Mouse (Mus musculus) MEL (cell line): Measurements from ENCODE around the gene Bhmt2. TPM values are rescaled to one million over a fixed set of nuclear protein-coding genes. Genes with fewer than 3 reads are reported as not detected.

ENCODE experiments used
- DNase-seq: peaks from one replicate; pipeline ENCODE4 v3.0.0; 2011; ENCODE audit warnings: low read depth, low spot score
- H3K27ac ChIP-seq: 2 replicates; pipeline ENCODE4 v1.5.1; 2012; ENCODE audit warnings: low read depth, mild to moderate bottlenecking, control low read depth, low read length, moderate library complexity; ENCODE audit not compliant: control insufficient read depth
- H3K27me3 ChIP-seq, 2 experiments: fragments of 150-350 bp in 1 of 2; sonication (generic) in 1 of 2; 2 replicates each; pipeline ENCODE4 v1.6.1; 2012; ENCODE audit warnings: low read length in 2 of 2, mild to moderate bottlenecking in 2 of 2, improper control_type of control experiment in 1 of 2, moderate library complexity in 1 of 2; ENCODE audit not compliant: insufficient read depth in 2 of 2, control insufficient read depth in 1 of 2
- H3K36me3 ChIP-seq, 2 experiments: 2 replicates each; pipeline ENCODE4 v1.6.1; 2012 to 2014; ENCODE audit warnings: low read length in 2 of 2, improper control_type of control experiment in 1 of 2, inconsistent platforms in 1 of 2, mild to moderate bottlenecking in 1 of 2; ENCODE audit not compliant: insufficient read depth in 2 of 2, control insufficient read depth in 1 of 2
- H3K4me1 ChIP-seq, 2 experiments: fragments of 150-350 bp in 1 of 2; sonication (generic) in 1 of 2; 2 replicates each; pipeline ENCODE4 v1.6.1; 2012; ENCODE audit warnings: low read length in 2 of 2, improper control_type of control experiment in 1 of 2, mild to moderate bottlenecking in 1 of 2; ENCODE audit not compliant: insufficient read depth in 2 of 2, control insufficient read depth in 1 of 2
- H3K4me3 ChIP-seq, 2 experiments: fragments of 150-350 bp in 1 of 2; sonication (generic) in 1 of 2; 2 replicates each; pipeline ENCODE4 v1.5.1; 2012; ENCODE audit warnings: low read depth in 2 of 2, low read length in 2 of 2, mild to moderate bottlenecking in 2 of 2, moderate library complexity in 2 of 2, control low read depth in 1 of 2, improper control_type of control experiment in 1 of 2; ENCODE audit not compliant: control insufficient read depth in 1 of 2, insufficient read depth in 1 of 2
- H3K79me2 ChIP-seq: 2 replicates; pipeline ENCODE4 v1.6.1; 2012; ENCODE audit warnings: mild to moderate bottlenecking, low read length, moderate library complexity; ENCODE audit not compliant: control insufficient read depth, poor library complexity, insufficient read depth
- H3K9ac ChIP-seq: 2 replicates; pipeline ENCODE4 v1.6.1; 2012; ENCODE audit warnings: low read depth, mild to moderate bottlenecking, control low read depth, low read length, moderate library complexity; ENCODE audit not compliant: control insufficient read depth, poor library complexity, severe bottlenecking
- H3K9me3 ChIP-seq: fragments of 150-350 bp; sonication (generic); replicated peaks from 2 replicates; pipeline ENCODE4 v1.6.1; 2012; ENCODE audit warnings: mild to moderate bottlenecking, low read length, improper control_type of control experiment, moderate library complexity; ENCODE audit not compliant: insufficient read depth
- CHD2 ChIP-seq: IDR thresholded peaks from 2 replicates; pipeline ENCODE4 v1.6.1; 2011; ENCODE audit warnings: low read length, improper control_type of control experiment
- CTCF ChIP-seq, 3 experiments: IDR thresholded peaks in 2 of 3; conservative IDR thresholded peaks in 1 of 3; 2 replicates each; pipeline ENCODE4 v1.5.1; 2011 to 2012; ENCODE audit warnings: low read length in 3 of 3, low read depth in 2 of 3, mild to moderate bottlenecking in 2 of 3, improper control_type of control experiment in 1 of 3, inconsistent platforms in 1 of 3, mixed read lengths in 1 of 3, moderate library complexity in 1 of 3; ENCODE audit not compliant: control insufficient read depth in 1 of 3, insufficient read depth in 1 of 3, poor library complexity in 1 of 3, severe bottlenecking in 1 of 3
- EP300 ChIP-seq, 2 experiments: IDR thresholded peaks; 2 replicates each; pipeline ENCODE4 v1.6.1; 2011; ENCODE audit warnings: improper control_type of control experiment in 2 of 2, low read length in 2 of 2, low read depth in 1 of 2, mild to moderate bottlenecking in 1 of 2
- ETS1 ChIP-seq: IDR thresholded peaks from 2 replicates; pipeline ENCODE4 v1.6.1; 2012; ENCODE audit warnings: low read depth, mild to moderate bottlenecking, inconsistent platforms, low read length, improper control_type of control experiment, moderate library complexity
- KAT2A ChIP-seq: conservative IDR thresholded peaks from 2 replicates; pipeline ENCODE4 v1.6.1; 2012; ENCODE audit warnings: low read depth, low read length, improper control_type of control experiment, inconsistent platforms
- MEF2A ChIP-seq: IDR thresholded peaks from 2 replicates; pipeline ENCODE4 v1.6.1; 2014; ENCODE audit warnings: low read depth, mild to moderate bottlenecking, inconsistent platforms, low read length, improper control_type of control experiment; ENCODE audit not compliant: poor library complexity, insufficient replicate concordance, severe bottlenecking; ENCODE audit errors: extremely low read depth
- MXI1 ChIP-seq: IDR thresholded peaks from 2 replicates; pipeline ENCODE4 v1.6.1; 2011; ENCODE audit warnings: mild to moderate bottlenecking, low read depth, low read length, improper control_type of control experiment
- MYC ChIP-seq: IDR thresholded peaks from 2 replicates; pipeline ENCODE4 v1.6.1; 2011; ENCODE audit warnings: low read depth, mild to moderate bottlenecking, low read length, improper control_type of control experiment, moderate library complexity
- NELFE ChIP-seq: IDR thresholded peaks from 2 replicates; pipeline ENCODE4 v1.6.1; 2011; ENCODE audit warnings: low read depth, low read length, improper control_type of control experiment
- TAL1 ChIP-seq: IDR thresholded peaks from 2 replicates; pipeline ENCODE4 v1.6.1; 2012; ENCODE audit warnings: mild to moderate bottlenecking, inconsistent platforms, low read length, moderate library complexity, mixed read lengths
- TCF12 ChIP-seq: IDR thresholded peaks from 2 replicates; pipeline ENCODE4 v1.6.1; 2014; ENCODE audit warnings: low read depth, mild to moderate bottlenecking, inconsistent platforms, low read length, improper control_type of control experiment, moderate library complexity
- USF2 ChIP-seq, 2 experiments: IDR thresholded peaks; 2 replicates each; pipeline ENCODE4 v1.6.1; 2011 to 2012; ENCODE audit warnings: improper control_type of control experiment in 2 of 2, low read length in 2 of 2, borderline replicate concordance in 1 of 2, inconsistent platforms in 1 of 2, low read depth in 1 of 2, mild to moderate bottlenecking in 1 of 2; ENCODE audit not compliant: insufficient read depth in 1 of 2
- ZKSCAN1 ChIP-seq: IDR thresholded peaks from 2 replicates; pipeline ENCODE4 v1.6.1; 2012; ENCODE audit warnings: low read depth, mild to moderate bottlenecking, inconsistent platforms, low read length, improper control_type of control experiment, moderate library complexity
- ZNF384 ChIP-seq: IDR thresholded peaks from 2 replicates; pipeline ENCODE4 v1.6.1; 2012; ENCODE audit warnings: low read depth, mild to moderate bottlenecking, inconsistent platforms, low read length, improper control_type of control experiment
- polyA plus RNA-seq, 2 experiments: library from polyadenylated mRNA; stranded (reverse) in 1 of 2; unstranded in 1 of 2; fragments of >175 nt in 1 of 2; fragments of >200 nt in 1 of 2; gene quantifications; 2 replicates each; pipeline versions ENCODE4 v1.2.1 to v1.2.4; 2012; ENCODE audit warnings: low replicate concordance in 2 of 2, low read depth in 1 of 2; ENCODE audit not compliant: insufficient read length in 2 of 2, insufficient read depth in 1 of 2, missing spikeins in 1 of 2
- total RNA-seq: library from RNA; depleted of rRNA; stranded (reverse); fragments of 300-350 nt; gene quantifications from 2 replicates; pipeline ENCODE4 v1.2.3, GENCODE M21; 2012

Gene Bhmt2
- total and polyA plus RNA-seq, 3 experiments: not detected

DNA sequence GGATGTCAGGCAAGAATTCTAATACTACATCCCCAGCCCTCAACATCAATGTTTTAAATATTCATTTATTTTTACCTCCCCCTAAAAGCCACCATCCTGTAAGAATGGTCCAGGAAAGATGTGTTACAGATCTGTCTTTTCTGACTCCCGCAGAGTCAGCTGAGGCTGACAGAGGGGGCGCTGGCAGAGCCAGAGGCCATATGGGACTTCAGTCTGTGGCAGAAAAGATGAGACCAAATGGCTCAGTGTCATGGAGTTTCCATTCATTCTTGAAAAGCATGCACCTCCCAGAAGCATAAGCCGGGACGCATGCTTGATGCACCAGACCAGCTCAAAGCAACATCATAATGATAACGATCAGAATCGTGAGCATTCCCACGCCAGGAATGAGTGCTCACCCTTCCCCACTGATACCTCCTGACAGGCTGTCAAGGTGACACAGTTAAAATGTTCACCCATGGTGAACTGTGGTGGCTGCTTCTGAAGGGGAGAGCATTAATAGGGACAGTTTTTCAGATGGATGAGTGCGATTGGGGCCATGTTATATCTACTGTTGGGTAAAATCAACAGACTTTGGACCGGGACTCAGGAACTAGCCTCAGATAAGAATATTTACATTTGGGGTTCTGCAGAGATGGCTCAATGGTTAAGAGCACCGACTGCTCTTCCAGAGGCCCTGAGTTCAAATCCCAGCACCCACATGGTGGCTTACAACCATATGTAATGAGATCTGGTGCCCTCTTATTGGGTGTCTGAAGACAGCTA lies 43.0 kb downstream of the Bhmt2 start:
- no peak for DNase-seq
- Histone ChIP-seq H3K36me3 (no peaks in the 10 kb centered on the region), H3K79me2 (no peaks in the 10 kb centered on the region), H3K9me3 (no peaks in the 10 kb centered on the region), H3K27ac (no peak overlapping the region), H3K4me3 (no peak overlapping the region), H3K27me3 (peaks cover 0 to 1% of the 10 kb centered on the region in 2 experiments; a peak in 1 of 4 replicates), H3K4me1 (no peaks in the 10 kb centered on the region), H3K9ac (no peak overlapping the region)
- no peak for TF ChIP-seq CHD2
- no peak for TF ChIP-seq TCF12
- no peak for TF ChIP-seq CTCF (IDR thresholded peaks at IDR 0.05 in 2 of 3, conservative IDR thresholded peaks at IDR 0.05 in 1 of 3; ENCODE audit: control insufficient read depth in 1 of 3, insufficient read depth in 1 of 3, low read depth in 2 of 3, low read length in 3 of 3, poor library complexity in 1 of 3, severe bottlenecking in 1 of 3)
- TF ChIP-seq NELFE: no peak
- no peak for TF ChIP-seq EP300 (IDR thresholded peaks at IDR 0.05; ENCODE audit: low read depth in 1 of 2, low read length in 2 of 2)
- TF ChIP-seq MYC: no peak
- no peak for TF ChIP-seq KAT2A

GRCm38 (mm10) chr13:93628861-93629260 lies 45.2 kb downstream of the Bhmt2 start:
- TF ChIP-seq USF2 (IDR thresholded peaks at IDR 0.05; ENCODE audit: borderline replicate concordance in 1 of 2, insufficient read depth in 1 of 2, low read depth in 1 of 2, low read length in 2 of 2) (no peak), ETS1 (no peak), CTCF (IDR thresholded peaks at IDR 0.05 in 2 of 3, conservative IDR thresholded peaks at IDR 0.05 in 1 of 3; ENCODE audit: control insufficient read depth in 1 of 3, insufficient read depth in 1 of 3, low read depth in 2 of 3, low read length in 3 of 3, poor library complexity in 1 of 3, severe bottlenecking in 1 of 3) (no peak), CHD2 (no peak), MXI1 (no peak), ZNF384 (no peak), ZKSCAN1 (no peak), MEF2A (no peak), TAL1 (no peak)
- no peaks in the 10 kb centered on the region for H3K9me3 ChIP-seq
- no peak for DNase-seq
- H3K27ac ChIP-seq: no peak overlapping the region
- no peaks in the 10 kb centered on the region; a peak in 1 of 4 replicates for H3K27me3 ChIP-seq
- no peak overlapping the region for H3K9ac ChIP-seq
- no peaks in the 10 kb centered on the region for H3K79me2 ChIP-seq
- no peak overlapping the region for H3K4me3 ChIP-seq
- no peaks in the 10 kb centered on the region for H3K36me3 ChIP-seq
- H3K4me1 ChIP-seq: no peaks in the 10 kb centered on the region
